In the genomic region with DNA sequence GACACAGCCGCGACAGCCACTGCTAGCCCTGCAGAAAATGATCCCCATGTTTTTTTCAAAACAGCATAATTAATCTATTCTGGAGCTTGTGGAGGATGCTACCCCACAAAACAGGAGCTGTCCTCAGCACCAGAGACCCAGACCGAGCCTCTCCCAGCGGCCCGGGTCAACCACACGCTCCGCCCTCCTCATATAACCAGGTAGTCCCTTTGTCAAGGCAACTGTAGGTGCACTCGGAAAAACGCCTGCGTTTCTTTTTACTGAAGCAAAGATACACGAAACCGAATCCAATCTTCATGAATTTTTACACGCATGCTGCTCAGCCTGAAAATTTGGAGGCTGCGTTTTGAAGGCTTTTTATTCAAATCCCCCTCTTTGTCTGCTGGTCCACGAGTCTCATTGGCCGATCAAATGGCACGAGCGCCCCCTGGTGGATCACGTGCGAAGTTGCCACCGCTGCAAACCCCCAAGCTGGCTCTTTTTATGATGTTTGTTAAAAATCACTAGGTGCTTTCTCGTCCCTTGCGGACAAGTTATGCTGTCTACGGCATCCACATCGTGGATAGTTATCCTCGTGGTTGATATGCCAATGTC, we compare ENCODE assay signal across 8 mouse cellular contexts. TPM values are rescaled to one million over a fixed set of nuclear protein-coding genes. Genes with fewer than 3 reads are reported as not detected.
A peak's percentile ranks its signal among the peaks of the same experiment; 100 is the strongest.
DNase-seq lines count a peak whose midpoint lies in the region; ATAC-seq and TF ChIP-seq lines count a peak whose summit lies in the region.

No protein-coding gene starts in this region.

- under 1% methylated on average over 26 of the region's 26 CpGs for WGBS in hindbrain, embryonic 15.5 days

- no peaks in the 10 kb centered on the region for H3K36me3 ChIP-seq in hindbrain, embryonic 15.5 days

- POLR2A ChIA-PET in Patski (lab: Charles Lee): no interaction called here

- H3K4me2 ChIP-seq in hindbrain, embryonic 15.5 days: peak overlapping the region; percentile 78

- peak; percentile 44 for DNase-seq in Patski (ENCODE audit: low read depth, low spot score)
- peak; percentile 73 for DNase-seq in cerebellum, adult 9-11 months
- DNase-seq in frontal cortex, postnatal 25 days (ENCODE audit: low spot score in 2 of 2): peak; percentile 84 to 86
- DNase-seq in layer of hippocampus, postnatal 36 days: peak; percentile 85 to 86
- peak; percentile 68 for DNase-seq in lung, postnatal 36 days
- peak; percentile 85 for DNase-seq in right cerebral cortex, adult 18-20 months
- DNase-seq in urinary bladder, postnatal 25 days (ENCODE audit: low spot score): peak; percentile 85

- peak overlapping the region; percentile 63 for H3K9ac ChIP-seq in hindbrain, embryonic 15.5 days

- CTCF ChIA-PET in Patski (lab: Charles Lee): no interaction called here

- H3K27ac ChIP-seq in hindbrain, embryonic 15.5 days (replicated peaks): peak overlapping the region; percentile 96

- H3K27me3 ChIP-seq in Patski: peaks cover 19% of the 10 kb centered on the region
- H3K27me3 ChIP-seq in hindbrain, embryonic 15.5 days: peaks cover 4% of the 10 kb centered on the region; the same call in 1 of the 2 replicates

- ATAC-seq in Patski: peak; percentile 66
- peak; percentile 55 for ATAC-seq in hindbrain, embryonic 15.5 days (ENCODE audit: low FRiP score, low read depth)

- in situ Hi-C loops in Patski (cut with MboI; ENCODE audit: low pct_unique_long_range_greater_than_20kb): loop anchor here (10.0 to 25.0 kb wide), 3 partner anchors 190 to 1358 kb away; a partner anchor contains a TSS

- H3K9me3 ChIP-seq in hindbrain, embryonic 15.5 days: no peaks in the 10 kb centered on the region

- peak; percentile 96 for TF ChIP-seq CTCF in Patski (IDR thresholded peaks at IDR 0.05)

- peaks cover 46% of the 10 kb centered on the region for H3K4me1 ChIP-seq in hindbrain, embryonic 15.5 days (replicated peaks)

- H3K4me3 ChIP-seq in hindbrain, embryonic 15.5 days: peak overlapping the region; percentile 36

RNA-seq across cellular contexts. Expression of a gene that starts 39.3 kb away (rescaled TPM):
- not detected for polyA plus RNA-seq in Patski (2021)
- polyA plus RNA-seq in hindbrain, embryonic 15.5 days (2015; fragmentation: Nextera tagmentation; extraction: Ambion mirVana): 1.2 and 1.5 TPM in 2 replicates
- total RNA-seq in layer of hippocampus, postnatal 36 days (2021): 1 to 10 TPM; 2.7 to 4.4 TPM

Comparison
In these comparisons a context has a peak if more than half of its experiments do, and no peak if none do; other contexts are left out.
1. Peak in every context shown above with its lines: DNase-seq, ATAC-seq, H3K4me3 ChIP-seq and H3K27ac ChIP-seq.